Mouse (Mus musculus) neural tube, embryonic 13.5 days (tissue): ENCODE results near the gene Mcpt1. TPM values are rescaled to one million over a fixed set of nuclear protein-coding genes. Genes with fewer than 3 reads are reported as not detected.
"Not testable (repeated sequence)": the region's sequence is repeated elsewhere in the genome, so short reads cannot be mapped to it uniquely, and the experiment has no call there.

ENCODE experiments used
- ATAC-seq: fragments of 200-750 bp; cut with Nextera tagmentation; 2 replicates; pipeline ENCODE4 v1.8.0; 2017; ENCODE audit warnings: low read depth, mild to moderate bottlenecking, moderate TSS enrichment, moderate library complexity
- H3K27ac ChIP-seq: fragments of 300-500 bp; sonication (generic); replicated peaks from 2 replicates; pipeline ENCODE4 v1.5.1; 2015; ENCODE audit warnings: moderate library complexity, mild to moderate bottlenecking, inconsistent platforms
- H3K27me3 ChIP-seq: fragments of 300-500 bp; sonication (generic); 2 replicates; pipeline ENCODE4 v1.6.1; 2015; ENCODE audit warnings: mild to moderate bottlenecking, inconsistent platforms
- H3K36me3 ChIP-seq: fragments of 300-500 bp; sonication (generic); 2 replicates; pipeline ENCODE4 v1.6.1; 2015; ENCODE audit warnings: mild to moderate bottlenecking, inconsistent platforms
- H3K4me1 ChIP-seq: fragments of 300-500 bp; sonication (generic); replicated peaks from 2 replicates; pipeline ENCODE4 v1.6.1; 2015; ENCODE audit warnings: inconsistent platforms
- H3K4me2 ChIP-seq: fragments of 300-500 bp; sonication (generic); 2 replicates; pipeline ENCODE4 v1.6.1; 2015; ENCODE audit warnings: inconsistent platforms, mild to moderate bottlenecking, moderate library complexity
- H3K4me3 ChIP-seq: fragments of 300-500 bp; sonication (generic); 2 replicates; pipeline ENCODE4 v1.5.1; 2015; ENCODE audit warnings: mild to moderate bottlenecking, inconsistent platforms
- H3K9ac ChIP-seq: fragments of 300-500 bp; sonication (generic); 2 replicates; pipeline ENCODE4 v1.6.1; 2015; ENCODE audit warnings: moderate library complexity, mild to moderate bottlenecking, inconsistent platforms
- H3K9me3 ChIP-seq: fragments of 300-500 bp; sonication (generic); 2 replicates; pipeline ENCODE4 v1.6.1; 2016; ENCODE audit warnings: inconsistent platforms
- WGBS: fragments of 180-500 bp; shearing (Covaris S2); methylation state at CpG from one replicate; pipeline ENCODE4 v1.1.7; 2015; 5-methylcytosine and 5-hydroxymethylcytosine counted together
- polyA plus RNA-seq: library from polyadenylated mRNA; unstranded; fragments of >200 nt; fragmentation: Nextera tagmentation; extraction: Ambion mirVana; gene quantifications from 2 replicates; pipeline ENCODE4 v1.2.1, GENCODE M21; 2015

The Mcpt1 gene
- polyA plus RNA-seq = not detected in 2 replicates

DNA sequence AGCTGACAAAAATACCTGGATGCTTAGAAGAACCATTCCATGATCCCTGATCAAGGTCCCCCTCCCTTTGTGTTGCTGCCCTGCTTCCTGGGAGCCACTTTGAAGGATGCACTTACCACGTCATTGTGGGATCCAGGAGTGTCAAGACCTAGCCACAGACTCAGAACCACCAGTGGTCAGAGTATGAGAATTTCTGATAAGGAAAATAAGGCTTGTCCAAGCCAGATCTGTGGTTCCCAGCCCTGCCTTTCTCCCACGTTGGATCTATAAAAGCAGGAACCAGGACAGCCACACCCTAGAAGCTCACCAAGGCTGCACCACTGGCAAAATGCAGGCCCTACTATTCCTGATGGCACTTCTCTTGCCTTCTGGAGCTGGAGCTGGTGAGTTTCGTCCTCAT is at the start of gene Mcpt1:
TSS of gene Mcpt1 (plus strand) at position 301 of the 400 bp plus-strand sequence.
- H3K9me3 ChIP-seq, H3K27me3 ChIP-seq, ATAC-seq, H3K4me3 ChIP-seq, H3K4me2 ChIP-seq, H3K9ac ChIP-seq, H3K27ac ChIP-seq, H3K36me3 ChIP-seq, H3K4me1 ChIP-seq: not testable (repeated sequence)
- WGBS = 87% methylated on average over 3 of the region's 3 CpGs

GRCm38 (mm10) chr14:55987464-55987863 is 30.3 kb upstream of the Mcpt1 start:
- not testable (repeated sequence) for H3K9ac ChIP-seq, H3K4me2 ChIP-seq, H3K36me3 ChIP-seq, H3K9me3 ChIP-seq, H3K4me1 ChIP-seq, ATAC-seq, H3K27me3 ChIP-seq, H3K27ac ChIP-seq, H3K4me3 ChIP-seq
- WGBS = 84% methylated on average over 2 of the region's 3 CpGs

DNA sequence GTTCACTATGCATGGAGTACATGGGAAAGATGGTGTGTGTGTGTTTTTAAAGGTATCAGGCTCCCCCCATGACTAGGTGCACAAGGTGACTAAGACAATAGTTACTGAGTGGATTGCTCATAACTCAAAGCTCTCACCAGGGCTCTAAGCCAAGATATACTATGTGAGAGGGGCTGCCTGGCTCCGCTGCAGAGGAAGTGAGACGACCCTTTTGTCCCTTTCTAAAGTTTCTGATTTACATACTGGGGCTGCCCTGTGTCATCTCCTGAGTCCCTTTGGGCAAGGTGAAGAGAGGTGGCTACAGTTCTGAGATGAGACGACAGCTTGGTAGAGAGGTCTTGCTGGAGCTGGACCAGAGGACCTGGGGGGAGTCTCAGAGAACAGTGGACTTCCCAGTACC is 4.6 kb upstream of the Mcpt1 start:
- Histone ChIP-seq H3K27ac (no peak overlapping the region), H3K9ac (no peak overlapping the region), H3K4me1 (no peaks in the 10 kb centered on the region), H3K4me3 (no peak overlapping the region), H3K36me3 (no peaks in the 10 kb centered on the region), H3K4me2 (no peak overlapping the region), H3K9me3 (no peaks in the 10 kb centered on the region), H3K27me3 (no peaks in the 10 kb centered on the region)
- WGBS = 59% methylated on average over 3 of the region's 3 CpGs
- no peak for ATAC-seq

- Histone ChIP-seq H3K27me3 (no peaks in the 10 kb centered on the region), H3K9me3 (no peaks in the 10 kb centered on the region), H3K4me1 (no peaks in the 10 kb centered on the region), H3K4me3 (no peak overlapping the region), H3K27ac (no peak overlapping the region), H3K36me3 (no peaks in the 10 kb centered on the region), H3K4me2 (no peak overlapping the region), H3K9ac (no peak overlapping the region)
- 93% methylated on average over 2 of the region's 2 CpGs for WGBS
- ATAC-seq = no peak
Measured at GRCm38 (mm10) chr14:56013924-56014323, 3.8 kb upstream of the Mcpt1 start.

GRCm38 (mm10) chr14:56019446-56019845 is 1.7 kb downstream of the Mcpt1 start:
- Histone ChIP-seq H3K36me3 (no peaks in the 10 kb centered on the region), H3K4me3 (no peak overlapping the region), H3K9ac (no peak overlapping the region), H3K9me3 (no peaks in the 10 kb centered on the region), H3K4me2 (no peak overlapping the region), H3K4me1 (no peaks in the 10 kb centered on the region), H3K27ac (no peak overlapping the region), H3K27me3 (no peaks in the 10 kb centered on the region)
- ATAC-seq = no peak
- 84% methylated on average over 1 of the region's 1 CpGs for WGBS

GRCm38 (mm10) chr14:56021305-56021704 is 3.5 kb downstream of the Mcpt1 start:
- not testable (repeated sequence) for H3K4me1 ChIP-seq, H3K27me3 ChIP-seq, H3K9ac ChIP-seq, ATAC-seq, H3K36me3 ChIP-seq, H3K4me3 ChIP-seq, H3K9me3 ChIP-seq, H3K27ac ChIP-seq, H3K4me2 ChIP-seq
- WGBS = 82% methylated on average over 4 of the region's 4 CpGs

DNA sequence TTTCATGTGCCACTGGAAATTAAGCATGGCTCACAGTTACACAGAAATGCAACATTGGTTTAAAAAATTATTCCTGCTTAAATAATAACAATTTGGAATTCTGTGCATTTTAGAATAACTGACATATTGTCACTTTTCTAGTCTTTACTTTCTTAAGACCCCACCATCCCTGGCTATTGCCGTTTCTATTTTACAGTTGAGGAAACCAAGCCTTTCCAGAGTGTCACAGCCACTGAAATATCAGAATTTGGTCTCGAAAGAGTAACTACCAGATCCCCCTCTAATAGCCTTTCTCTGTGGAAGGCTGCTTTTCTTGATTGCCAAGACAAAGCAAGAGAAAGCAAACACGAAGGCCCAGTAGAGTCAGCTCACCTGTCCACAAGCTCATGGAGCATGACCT is 12.6 kb downstream of the Mcpt1 start, which contains the start of gene Mcpt9:
TSS of gene Mcpt9 (minus strand) at position 101 of the 400 bp plus-strand sequence.
- 89% methylated on average over 3 of the region's 3 CpGs for WGBS
- H3K4me3 ChIP-seq, H3K27ac ChIP-seq, H3K4me2 ChIP-seq, ATAC-seq, H3K9me3 ChIP-seq, H3K36me3 ChIP-seq, H3K27me3 ChIP-seq, H3K9ac ChIP-seq, H3K4me1 ChIP-seq: not testable (repeated sequence)

- H3K4me3 ChIP-seq = no peak overlapping the region
- H3K9ac ChIP-seq = no peak overlapping the region
- H3K27ac ChIP-seq = no peak overlapping the region
- no peaks in the 10 kb centered on the region for H3K9me3 ChIP-seq
- no peaks in the 10 kb centered on the region for H3K27me3 ChIP-seq
- H3K4me2 ChIP-seq = no peak overlapping the region
- H3K4me1 ChIP-seq = no peaks in the 10 kb centered on the region
- no peak for ATAC-seq
- WGBS = 78% methylated on average over 2 of the region's 2 CpGs
- H3K36me3 ChIP-seq = no peaks in the 10 kb centered on the region
Measured at GRCm38 (mm10) chr14:56034433-56034832, 16.7 kb downstream of the Mcpt1 start.

DNA sequence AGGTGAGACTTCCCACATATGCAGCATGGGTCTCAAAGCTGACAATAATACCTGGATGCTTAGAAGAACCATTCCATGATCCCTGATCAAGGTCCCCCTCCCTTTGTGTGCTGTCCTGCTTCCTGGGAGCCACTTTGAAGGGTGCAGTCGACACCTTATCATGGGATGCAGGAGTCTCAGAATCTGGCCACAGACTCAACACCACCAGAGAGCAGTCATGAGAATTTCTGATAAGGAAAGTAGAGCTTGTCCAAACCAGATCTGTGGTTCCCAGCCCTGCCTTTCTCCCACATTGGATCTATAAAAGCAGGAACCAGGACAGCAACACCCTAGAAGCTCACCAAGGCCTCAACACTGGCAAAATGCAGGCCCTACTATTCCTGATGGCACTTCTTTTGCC is 24.0 kb downstream of the Mcpt1 start, which contains the start of gene Mcpt2:
TSS of gene Mcpt2 (plus strand) at position 250 of the 400 bp plus-strand sequence.
- not testable (repeated sequence) for H3K36me3 ChIP-seq, H3K27me3 ChIP-seq, H3K4me3 ChIP-seq, H3K9ac ChIP-seq, H3K4me1 ChIP-seq, ATAC-seq, H3K27ac ChIP-seq, H3K4me2 ChIP-seq, H3K9me3 ChIP-seq
- 78% methylated on average over 1 of the region's 1 CpGs for WGBS

DNA sequence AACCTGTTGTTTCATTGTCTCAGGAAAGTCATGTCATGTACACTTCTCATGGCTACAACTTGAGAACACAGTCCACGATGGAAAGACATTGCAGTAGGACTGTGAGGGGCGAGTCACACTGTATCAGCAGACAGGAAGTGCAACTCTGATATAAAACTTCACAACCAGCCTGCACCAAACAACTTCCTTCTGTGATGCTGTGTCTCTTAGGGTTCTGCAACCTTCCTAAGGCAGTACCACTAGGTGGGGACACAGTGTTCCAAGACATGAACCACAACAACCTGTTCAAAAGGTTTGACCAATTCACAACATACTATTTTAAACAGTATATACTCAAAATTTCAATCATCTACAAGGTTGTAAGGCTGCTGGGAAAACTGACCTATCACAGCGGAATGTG is 37.6 kb downstream of the Mcpt1 start:
- ATAC-seq = no peak
- H3K36me3 ChIP-seq = no peaks in the 10 kb centered on the region
- no peaks in the 10 kb centered on the region for H3K27me3 ChIP-seq
- WGBS = 85% methylated on average over 3 of the region's 3 CpGs
- no peak overlapping the region for H3K27ac ChIP-seq
- H3K4me2 ChIP-seq = no peak overlapping the region
- H3K4me3 ChIP-seq = no peak overlapping the region
- H3K9ac ChIP-seq = no peak overlapping the region
- H3K4me1 ChIP-seq = no peaks in the 10 kb centered on the region
- no peaks in the 10 kb centered on the region for H3K9me3 ChIP-seq

DNA sequence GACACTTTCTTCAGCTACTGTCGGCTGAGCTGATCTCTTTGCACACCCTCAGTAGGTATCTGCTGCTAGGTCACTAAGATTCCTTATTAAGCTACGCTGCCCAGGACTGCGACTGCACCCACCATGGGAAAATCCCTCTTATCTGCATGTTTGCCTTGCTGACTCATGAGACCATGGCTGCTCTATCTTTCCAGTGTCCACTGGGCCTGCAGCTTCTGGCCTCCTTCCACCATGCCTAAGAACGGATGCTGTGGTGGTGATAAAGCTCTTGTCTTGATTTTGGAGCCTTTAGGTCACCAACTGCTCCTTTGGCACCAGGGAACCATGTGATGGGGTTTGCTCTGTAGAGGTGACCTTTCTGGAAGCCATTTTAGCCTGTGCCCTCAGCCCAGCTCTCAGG is 40.0 kb downstream of the Mcpt1 start:
- no peak overlapping the region for H3K27ac ChIP-seq
- 90% methylated on average over 4 of the region's 4 CpGs for WGBS
- ATAC-seq = no peak

GRCm38 (mm10) chr14:56062213-56062612 is 44.4 kb downstream of the Mcpt1 start, which contains the start of gene Mcpt4:
Gene Mcpt4 (minus strand): TSS chr14:56062313.
- H3K9me3 ChIP-seq, H3K36me3 ChIP-seq, H3K4me2 ChIP-seq, H3K9ac ChIP-seq, H3K4me1 ChIP-seq, ATAC-seq, H3K4me3 ChIP-seq, H3K27ac ChIP-seq, H3K27me3 ChIP-seq: not testable (repeated sequence)
- WGBS = 86% methylated on average over 3 of the region's 3 CpGs

More for the DNA sequence above, 40.0 kb downstream of the Mcpt1 start:
- no peaks in the 10 kb centered on the region for H3K9me3 ChIP-seq
- no peak overlapping the region for H3K4me2 ChIP-seq
- no peak overlapping the region for H3K4me3 ChIP-seq
- no peaks in the 10 kb centered on the region for H3K36me3 ChIP-seq
- H3K9ac ChIP-seq = no peak overlapping the region
- H3K4me1 ChIP-seq = no peaks in the 10 kb centered on the region
- H3K27me3 ChIP-seq = no peaks in the 10 kb centered on the region
